Mouse (Mus musculus) megakaryocyte-erythroid progenitor cell, adult 5-6 weeks (primary cell): ENCODE measurements at regions not wholly inside any gene's neighbourhood (a gene's known extent, or its start where the extent isn't known, plus 50 kb on each side); places are given as distances from the start of the nearest gene placed in this dataset.

Experiments
- ATAC-seq: replicated peaks from 2 replicates; pipeline ENCODE4 v1.8.0; 2016; ENCODE audit warnings: mild to moderate bottlenecking, inconsistent platforms; ENCODE audit not compliant: severe bottlenecking, poor library complexity, low FRiP score, low TSS enrichment

DNA sequence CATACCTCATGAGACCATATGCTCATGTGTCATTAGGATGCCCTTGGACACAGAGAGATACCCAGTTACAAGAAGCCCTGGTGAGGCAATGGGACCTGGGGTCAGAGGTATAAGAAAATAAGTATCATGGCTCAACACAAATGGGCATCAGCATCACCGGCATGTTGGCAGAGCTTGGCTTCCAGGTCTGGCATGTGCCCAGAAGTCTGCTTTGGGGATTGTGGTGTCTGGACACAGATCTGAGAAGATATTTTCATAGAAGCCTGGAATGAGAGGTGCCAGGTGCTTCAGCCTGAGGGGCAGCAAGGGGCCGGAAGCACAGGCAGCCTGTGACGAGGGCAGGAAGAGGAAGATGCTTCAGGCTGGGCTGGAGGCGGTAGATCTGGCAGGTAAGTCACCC lies 338.7 kb downstream of the Cdh26 start:
- no peak for ATAC-seq

DNA sequence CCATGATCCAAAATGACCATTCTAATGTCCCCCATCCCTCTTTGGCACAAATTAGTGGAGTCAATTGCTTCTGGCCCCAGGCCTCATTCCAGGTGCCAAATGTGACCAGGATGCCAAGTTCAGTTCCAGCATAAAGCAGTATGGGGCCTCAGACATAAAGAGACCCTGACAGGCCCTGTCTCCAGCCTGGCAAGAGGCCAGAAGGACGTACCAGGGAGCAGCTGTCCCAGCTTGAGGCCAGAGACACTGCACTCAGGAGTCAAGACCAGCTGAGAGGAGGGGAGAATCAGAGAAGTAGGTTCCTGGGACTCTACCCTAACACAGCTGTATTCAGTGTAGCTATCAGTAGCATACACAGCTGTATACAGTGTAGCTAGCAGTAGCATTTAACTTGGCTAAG lies 341.1 kb downstream of the Cdh26 start:
- ATAC-seq = no peak

DNA sequence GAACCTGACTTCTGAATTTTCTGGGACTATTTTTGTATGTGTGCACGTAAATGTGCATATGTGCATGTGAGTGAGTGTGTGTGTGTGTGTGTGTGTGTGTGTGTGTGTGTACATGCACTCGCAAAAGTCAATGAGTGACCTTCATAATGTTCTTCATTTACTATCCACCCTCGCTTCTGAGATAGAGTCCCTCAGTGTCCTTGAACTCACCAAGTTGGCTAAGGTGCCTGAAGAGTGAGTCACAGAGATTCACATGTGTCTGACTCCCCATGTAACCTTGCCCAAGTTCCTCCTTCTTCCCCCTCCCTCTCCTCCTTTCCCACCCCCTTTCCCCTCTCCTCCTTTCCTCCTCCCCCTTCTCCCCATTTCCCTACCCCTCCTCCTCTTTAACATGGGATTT lies 341.6 kb downstream of the Cdh26 start:
- no peak for ATAC-seq

DNA sequence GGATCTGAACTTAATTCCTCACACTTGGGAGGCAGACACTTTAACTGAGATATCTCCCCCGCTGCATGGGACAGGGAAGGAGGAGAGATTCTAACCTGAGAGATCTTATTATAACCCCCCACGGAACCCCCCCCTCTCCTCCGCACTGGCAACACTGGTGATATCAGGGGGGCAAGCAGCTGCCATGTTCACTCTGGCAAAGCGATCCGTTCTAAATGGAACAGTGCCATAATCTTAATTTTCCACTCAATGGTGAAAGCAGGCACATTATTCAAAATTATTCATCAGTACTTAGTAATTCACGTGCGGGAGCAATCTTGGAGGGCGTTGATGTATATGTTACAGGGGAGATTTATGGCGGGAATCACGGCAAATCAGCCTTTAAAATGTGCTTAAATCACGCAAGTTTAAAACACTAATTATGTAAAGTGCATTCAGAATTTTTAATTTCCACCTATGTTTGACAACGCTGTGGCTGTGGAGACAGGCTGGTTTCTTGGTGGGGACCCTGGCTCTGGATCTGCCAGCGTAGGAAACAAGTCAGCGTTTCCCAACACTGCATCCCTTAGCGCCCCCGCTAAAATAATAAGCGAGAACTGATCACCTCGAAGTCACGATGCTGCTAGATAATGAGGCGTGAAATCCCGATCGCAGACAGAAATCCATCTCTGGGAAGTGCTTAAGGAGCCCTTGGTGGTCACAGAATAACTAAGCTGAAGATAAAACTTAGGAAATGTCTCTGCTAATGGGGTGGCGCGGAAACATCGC lies 354.7 kb downstream of the Cdh26 start:
- no peak for ATAC-seq

DNA sequence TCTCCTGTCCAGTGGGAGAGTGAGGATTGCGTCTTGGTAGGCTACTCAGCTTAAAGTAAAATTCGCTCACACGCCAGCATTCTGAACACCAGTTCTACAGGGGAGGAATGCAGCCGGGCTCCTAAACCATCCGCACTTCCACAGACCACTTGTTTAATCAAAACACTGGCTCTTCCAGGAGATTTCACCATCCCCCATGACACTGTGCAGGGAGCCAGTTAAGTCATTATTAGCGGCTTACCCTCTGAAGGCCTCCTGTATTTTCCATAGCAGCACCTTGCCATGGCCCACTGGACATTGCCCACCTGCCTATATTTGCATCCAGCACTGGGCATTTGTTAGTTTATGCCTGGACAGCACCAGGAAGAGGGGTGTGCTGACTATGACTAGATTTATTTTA lies 355.5 kb downstream of the Cdh26 start:
- no peak for ATAC-seq

DNA sequence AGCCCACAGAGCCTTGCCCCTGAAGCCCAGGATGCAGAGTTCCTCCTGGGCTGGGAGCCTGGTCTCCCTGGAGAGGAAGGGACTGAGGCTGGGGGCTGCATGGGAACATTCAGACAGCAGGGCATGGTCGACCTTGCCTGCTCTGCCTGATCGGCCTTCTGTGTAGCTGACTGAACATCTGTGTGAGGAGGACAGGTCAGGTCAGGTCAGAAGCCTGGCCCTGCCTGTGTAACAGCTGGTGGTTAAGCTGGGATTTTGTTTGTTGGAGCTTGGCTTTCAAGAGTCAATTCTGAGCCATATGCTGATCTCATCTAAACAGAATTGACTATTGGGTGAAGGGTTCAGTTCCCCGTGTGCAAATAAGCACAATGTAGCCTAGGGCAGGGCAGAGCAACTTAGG lies 365.5 kb downstream of the Cdh26 start:
- ATAC-seq = no peak

DNA sequence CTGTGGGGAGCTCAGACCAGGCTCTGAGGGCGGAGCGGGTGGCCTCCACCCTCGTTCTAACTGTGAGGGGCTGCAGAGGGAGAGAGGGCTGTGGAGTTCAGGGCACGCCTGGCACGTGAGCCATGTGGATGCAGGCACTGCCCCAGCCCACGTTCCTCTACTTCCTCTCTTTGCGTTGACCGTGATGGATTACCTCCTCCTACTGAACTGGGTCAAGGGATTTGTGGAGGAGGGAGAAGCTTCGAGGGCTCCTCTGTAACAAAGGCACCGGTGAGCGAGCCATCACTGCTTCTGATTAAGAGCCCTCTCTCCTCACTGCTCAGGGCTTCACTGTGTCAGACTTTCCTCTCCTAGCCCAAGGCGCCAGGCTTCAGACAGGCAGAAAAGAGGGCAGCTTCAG lies 371.1 kb downstream of the Cdh26 start:
- no peak for ATAC-seq

DNA sequence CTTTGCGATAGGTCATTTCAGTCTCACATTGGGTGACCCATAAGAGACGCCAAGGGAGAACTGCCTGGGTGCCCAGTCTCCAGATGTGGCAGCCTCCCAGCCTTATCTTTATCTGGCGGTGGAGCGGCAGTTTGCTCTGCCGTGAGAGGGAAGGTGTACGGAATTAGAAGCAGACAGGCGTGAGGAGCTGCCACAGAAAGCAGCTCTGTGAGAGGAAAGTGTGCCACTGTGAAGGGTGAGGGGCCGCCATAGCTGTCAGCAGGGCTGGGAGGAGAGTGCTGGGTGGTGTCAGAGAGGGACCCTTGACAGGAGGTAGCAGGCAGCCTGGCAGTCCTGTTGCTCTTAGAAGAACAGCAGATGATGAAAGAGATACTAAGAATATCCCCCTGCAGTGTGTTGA lies 375.0 kb downstream of the Cdh26 start:
- ATAC-seq = no peak

DNA sequence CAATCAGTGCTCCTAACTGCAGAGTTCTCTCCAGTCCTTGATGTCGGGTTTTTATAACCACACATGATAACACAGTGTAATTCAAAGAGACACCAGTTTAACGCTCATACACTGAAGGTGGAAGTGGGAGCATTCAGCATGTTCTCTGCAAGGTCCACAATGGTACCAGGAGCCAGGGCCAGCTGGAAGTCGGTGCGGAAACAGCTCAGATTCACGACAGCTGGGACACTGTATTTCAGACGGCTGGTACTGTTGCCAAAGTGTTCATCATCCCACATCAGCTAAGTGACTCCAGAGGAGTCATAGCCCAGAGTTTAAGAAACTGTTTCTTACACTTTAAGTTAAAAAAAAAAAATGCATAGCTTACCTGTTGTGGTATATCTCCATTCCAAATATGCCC lies 391.2 kb downstream of the Cdh26 start:
- no peak for ATAC-seq

DNA sequence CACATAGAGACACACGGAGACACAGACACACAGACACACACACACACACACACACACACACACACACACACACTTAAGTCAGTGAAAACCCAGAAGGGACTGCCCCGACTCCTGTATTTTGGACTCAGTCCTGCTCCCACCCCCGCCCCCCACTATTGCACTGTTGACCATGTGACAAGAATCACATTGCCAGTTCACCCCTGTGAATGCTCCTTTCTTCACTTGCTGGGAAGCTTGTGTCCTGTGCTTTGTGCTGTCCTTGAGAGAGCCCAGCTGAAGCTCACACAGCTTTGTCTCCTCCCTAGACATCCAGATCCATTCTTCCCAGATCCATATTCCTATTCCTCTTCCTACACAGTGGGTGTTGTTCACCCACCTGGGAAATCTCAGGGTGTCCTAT lies 400.0 kb downstream of the Cdh26 start:
- no peak for ATAC-seq

DNA sequence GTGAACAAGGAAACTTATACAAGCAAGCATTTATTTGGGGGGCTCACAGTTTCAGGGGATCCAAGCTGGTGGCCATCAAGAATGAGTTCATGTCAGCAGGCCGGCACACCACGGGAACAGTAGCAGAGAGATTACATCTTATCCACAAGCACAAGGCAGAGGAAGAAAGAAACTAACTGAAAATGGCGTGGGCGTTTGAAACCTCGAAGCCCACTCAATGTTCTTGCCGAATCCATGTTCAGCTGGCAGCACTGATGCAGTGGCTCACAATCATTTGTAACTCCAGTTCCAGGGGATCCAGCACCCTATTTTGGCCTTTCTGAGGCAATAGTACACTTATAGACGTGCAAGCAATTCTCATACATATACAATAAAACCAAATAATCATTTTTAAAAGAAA lies 404.7 kb downstream of the Cdh26 start:
- ATAC-seq = no peak

DNA sequence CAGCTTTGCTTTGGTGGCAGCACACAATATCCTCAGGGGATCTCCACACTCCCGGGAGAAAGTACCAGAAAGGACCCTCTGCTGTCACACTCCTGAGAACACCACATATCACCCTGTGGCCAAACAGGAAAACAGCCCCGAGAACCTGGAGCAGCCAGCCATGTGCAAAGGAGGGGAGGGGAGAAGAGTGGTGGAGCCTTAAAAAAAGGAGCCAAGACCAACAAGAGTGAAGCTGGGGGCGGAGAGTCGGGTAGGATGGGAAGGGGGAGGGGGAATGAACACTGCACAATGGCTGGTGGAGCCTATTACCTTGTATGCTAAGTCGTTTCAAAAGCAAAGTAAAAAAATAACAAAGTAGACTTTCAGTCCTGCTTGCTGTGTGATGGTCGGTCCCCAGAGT lies 408.2 kb downstream of the Cdh26 start:
- no peak for ATAC-seq

DNA sequence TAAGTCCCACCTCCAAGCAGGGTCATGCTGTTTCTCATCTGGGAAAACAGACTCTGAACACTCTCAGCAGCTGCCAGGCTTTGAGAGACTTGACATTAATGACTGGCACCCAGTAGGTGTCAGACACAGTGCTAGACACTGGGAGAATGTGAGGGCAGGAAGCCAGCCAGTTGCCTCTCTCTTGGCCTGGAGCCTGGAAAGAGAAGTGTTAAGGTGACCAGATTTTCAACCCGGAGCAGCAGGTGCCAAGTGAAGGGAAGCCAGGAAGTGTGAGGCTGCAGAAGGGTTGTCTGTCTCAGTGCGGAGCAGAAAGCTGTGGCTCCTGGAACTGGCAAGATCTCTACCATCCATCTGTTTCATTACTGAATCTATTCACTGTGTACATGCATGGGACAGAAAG lies 410.6 kb downstream of the Cdh26 start:
- ATAC-seq = no peak

DNA sequence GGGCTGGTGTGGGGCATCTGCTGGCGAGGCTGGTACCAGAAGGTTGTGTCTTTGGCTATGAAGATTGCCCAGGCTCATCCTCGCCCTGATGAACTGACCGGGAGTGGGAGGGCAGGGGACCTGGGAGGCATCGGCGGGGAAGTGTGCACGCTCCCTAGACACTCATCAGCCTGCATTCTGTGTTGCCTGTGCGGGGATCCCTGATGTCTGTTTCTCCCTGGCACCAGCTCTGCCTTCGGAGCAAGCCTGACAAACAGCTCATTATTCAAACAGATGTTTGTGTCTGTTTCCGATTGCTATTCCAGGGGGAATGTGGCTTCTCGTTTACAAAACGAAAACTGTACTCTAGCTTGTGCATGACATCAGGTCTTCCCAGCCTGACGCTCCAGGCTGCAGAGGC lies 412.3 kb downstream of the Cdh26 start:
- ATAC-seq = no peak

DNA sequence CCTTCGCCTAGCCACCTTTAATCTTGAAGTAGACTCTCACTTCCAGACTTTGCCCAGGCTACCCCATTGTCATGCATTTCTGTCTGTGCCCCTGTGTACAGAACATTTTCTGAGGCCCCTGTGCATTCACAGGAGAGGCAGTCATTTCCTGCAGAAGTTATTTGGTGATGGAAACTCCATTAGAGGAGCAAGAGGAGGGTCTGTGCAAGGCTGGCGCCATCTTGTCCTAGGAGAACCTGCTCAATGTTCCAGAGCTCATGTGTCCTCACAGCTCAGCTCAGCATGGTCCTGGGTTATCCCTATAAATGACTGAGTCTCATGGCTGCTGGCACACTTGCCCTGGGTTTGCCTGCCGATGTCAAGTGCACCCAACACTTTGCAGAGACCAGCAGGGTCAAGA lies 413.1 kb downstream of the Cdh26 start:
- no peak for ATAC-seq

DNA sequence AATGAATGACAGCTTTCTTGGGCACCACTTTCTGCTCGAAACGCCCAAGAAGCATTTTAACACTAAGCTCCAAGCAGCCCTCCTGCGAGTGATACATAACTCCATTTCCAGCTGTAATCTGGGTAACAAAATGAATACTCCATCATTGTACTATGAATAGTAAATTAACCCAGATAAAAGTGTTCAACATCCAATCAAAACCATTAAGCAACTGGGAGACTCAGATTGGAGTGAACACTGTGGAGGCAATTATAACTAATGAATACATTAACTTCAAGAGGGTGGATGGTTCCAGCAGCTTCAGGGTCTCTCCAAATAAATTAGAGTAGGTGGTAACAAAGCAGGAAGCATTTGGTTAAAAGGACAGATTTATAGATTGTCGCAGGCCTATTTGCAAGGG lies 414.2 kb downstream of the Cdh26 start:
- ATAC-seq = no peak

DNA sequence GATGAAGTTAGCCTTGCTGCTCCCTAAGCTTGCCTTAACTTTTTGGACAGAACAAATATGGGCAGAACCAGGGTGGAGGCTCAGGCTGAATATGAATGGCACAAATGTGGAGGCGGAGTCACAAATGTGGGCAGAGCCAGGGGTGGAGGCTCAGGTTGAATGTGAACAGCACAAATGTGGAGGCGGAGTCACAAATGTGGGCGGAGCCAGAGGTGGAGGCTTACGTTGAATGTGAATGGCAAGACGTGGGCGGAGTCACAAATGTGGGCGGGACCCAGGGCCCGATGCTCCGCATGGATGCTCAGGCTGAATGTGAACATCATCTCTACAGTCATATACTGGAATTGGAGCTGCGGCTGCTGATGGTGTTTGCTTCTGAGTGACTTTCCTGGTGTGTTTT lies 420.0 kb downstream of the Cdh26 start:
- no peak for ATAC-seq

DNA sequence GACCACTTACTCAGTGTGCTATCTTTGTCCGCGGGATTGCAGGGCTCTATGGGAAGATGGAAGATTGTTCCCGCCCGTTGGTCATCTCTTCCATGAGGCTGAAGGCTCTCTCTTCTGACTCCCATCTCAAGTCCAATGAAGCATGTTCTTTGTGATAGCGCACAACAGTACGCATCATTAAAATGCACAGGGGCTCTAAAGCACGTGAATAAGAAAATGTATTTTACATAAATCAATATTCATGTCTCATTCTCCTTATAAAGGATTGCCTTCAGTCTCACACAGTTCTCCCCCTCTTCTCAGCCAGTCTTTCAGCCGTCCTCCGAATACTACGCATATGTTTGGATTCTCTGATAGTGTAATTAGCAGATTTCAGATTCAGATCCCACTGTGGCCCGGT lies 420.4 kb downstream of the Cdh26 start:
- no peak for ATAC-seq

DNA sequence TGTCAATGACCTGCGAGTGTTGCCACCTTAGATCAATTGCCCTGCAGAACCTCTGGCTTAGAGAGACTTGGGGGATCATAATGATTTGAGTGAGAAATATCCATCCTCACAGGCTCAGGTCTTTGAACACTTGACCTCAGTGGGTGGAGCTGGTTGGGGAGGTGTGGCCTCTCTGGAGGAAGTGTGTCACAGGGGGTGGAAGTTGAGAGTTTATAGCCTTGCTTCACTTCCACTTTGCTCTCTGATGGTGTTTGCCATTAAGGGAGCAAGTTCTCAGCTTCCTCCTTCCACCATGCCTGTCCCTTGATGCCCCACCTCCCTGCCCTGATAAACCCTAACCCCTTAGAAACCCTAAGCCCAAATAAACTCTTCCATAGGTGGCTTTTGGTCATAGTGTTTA lies 423.7 kb downstream of the Cdh26 start:
- no peak for ATAC-seq

DNA sequence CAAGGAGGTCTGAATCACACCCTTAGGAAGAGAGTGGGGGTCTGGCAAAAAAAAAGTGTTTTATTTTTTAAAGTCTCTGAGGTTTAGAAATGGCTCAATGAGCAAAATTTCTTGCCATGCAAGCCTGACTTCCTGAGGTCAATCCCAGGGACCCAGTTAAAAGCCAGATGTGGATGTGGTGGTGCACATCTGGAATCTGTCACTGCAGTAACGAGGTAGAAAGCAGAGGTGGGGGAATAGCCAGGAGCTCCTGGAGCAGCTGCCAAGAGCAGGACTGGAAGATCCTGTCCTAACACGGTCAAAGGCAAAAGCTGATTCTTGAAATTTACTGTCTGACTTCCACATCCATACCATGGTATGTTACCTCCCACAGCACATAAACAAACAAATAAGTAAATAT lies 424.4 kb downstream of the Cdh26 start:
- ATAC-seq = no peak

DNA sequence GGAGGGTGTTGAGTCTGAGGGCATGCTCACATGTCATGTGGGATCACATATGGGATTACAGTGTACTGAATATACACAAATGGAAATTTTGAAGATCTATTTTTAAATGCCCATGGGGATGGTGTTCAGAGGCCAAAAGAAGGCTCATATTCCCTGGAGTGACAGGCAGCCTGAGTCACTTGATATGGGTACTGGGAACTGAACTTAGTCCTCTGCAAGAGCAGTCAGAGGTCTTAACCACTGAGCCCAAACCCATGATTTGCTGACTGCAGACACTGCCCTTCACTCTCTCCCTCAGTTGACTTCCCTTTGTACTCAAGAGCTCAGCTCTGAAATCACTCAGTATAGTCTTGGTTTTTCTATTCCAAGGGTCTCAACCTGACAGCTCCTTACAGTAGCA lies 432.3 kb downstream of the Cdh26 start:
- ATAC-seq = no peak

DNA sequence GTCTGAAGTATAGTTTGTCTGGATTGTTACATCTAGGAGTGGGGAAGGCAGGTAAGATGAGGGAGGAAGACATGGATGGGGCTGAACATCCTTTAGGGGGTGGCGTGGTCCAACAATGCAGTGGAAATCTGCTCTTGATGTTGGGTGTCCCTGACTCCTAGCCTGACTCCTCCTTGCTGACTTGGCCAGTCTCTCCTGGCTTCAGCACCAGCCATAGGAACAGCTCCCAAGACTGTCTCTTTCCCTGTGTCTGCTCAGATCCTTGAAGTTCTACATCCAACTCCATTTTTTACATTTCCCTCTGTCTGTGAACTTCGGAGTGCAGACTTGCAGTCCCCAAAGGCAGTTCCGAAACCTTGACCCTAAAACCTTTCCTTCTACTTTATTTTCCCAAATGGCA lies 436.8 kb downstream of the Cdh26 start:
- no peak for ATAC-seq
